32 mouse cellular contexts compared by ENCODE assay signal in the genomic region with DNA sequence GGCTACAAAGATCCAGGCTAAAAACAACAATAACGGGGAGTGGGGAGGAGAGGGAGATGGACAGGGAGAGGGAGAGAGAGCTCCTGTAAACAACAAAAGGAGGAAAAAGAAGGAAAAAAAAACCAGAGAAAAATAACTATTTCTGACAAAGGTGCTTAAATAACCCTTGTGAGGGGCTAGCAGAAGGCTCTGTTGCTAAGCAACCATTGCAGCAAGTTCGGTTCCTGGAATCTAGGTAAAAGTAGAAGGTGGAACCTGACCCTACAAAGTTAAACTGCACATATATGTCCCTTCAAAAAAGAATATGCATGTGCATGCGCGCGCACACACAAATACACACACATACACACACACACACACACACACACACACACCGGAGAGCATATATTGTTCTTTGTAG. TPM values are rescaled to one million over a fixed set of nuclear protein-coding genes. Genes with fewer than 3 reads are reported as not detected.
A peak's percentile ranks its signal among the peaks of the same experiment; 100 is the strongest.
DNase-seq lines count a peak whose midpoint lies in the region; ATAC-seq and TF ChIP-seq lines count a peak whose summit lies in the region.
"Had no signal": no experiment of that assay in that cellular context is flagged by ENCODE, and none has a peak within 500 bp of the region (broad histone marks: within the 10 kb centered on the region; RNA-seq: fewer than 3 reads in every experiment).

No protein-coding gene starts in this region.

- no peaks in the 10 kb centered on the region for H3K36me3 ChIP-seq in kidney, embryonic 15.5 days
- no peaks in the 10 kb centered on the region for H3K36me3 ChIP-seq in liver, embryonic 12.5 days
- H3K36me3 ChIP-seq in liver, postnatal 0 days (replicated peaks; ENCODE audit: insufficient read depth, low read length), result no peaks in the 10 kb centered on the region
- no peaks in the 10 kb centered on the region for H3K36me3 ChIP-seq in stomach, embryonic 15.5 days
- H3K36me3 ChIP-seq in stomach, postnatal 0 days (ENCODE audit: control insufficient read depth, insufficient read depth, low read length), result no peaks in the 10 kb centered on the region
- H3K36me3 ChIP-seq: heart, embryonic 13.5 days; limb, embryonic 12.5 days had no signal

- peaks cover 38% of the 10 kb centered on the region for H3K4me1 ChIP-seq in kidney, embryonic 15.5 days
- H3K4me1 ChIP-seq in liver, embryonic 12.5 days, result peaks cover 59% of the 10 kb centered on the region
- H3K4me1 ChIP-seq in liver, postnatal 0 days (ENCODE audit: insufficient read depth), result peaks cover 21% of the 10 kb centered on the region
- H3K4me1 ChIP-seq in stomach, embryonic 15.5 days, result peaks cover 20% of the 10 kb centered on the region
- no peaks in the 10 kb centered on the region; the same call in 1 of the 2 replicates for H3K4me1 ChIP-seq in stomach, postnatal 0 days (replicated peaks; ENCODE audit: control insufficient read depth, insufficient read depth)

- no peak overlapping the region for H3K4me2 ChIP-seq in kidney, embryonic 15.5 days
- peak overlapping the region; percentile 83; the same call in 1 of the 2 replicates for H3K4me2 ChIP-seq in liver, embryonic 12.5 days
- no peak overlapping the region for H3K4me2 ChIP-seq in liver, postnatal 0 days (ENCODE audit: low read depth, low read length)
- H3K4me2 ChIP-seq in stomach, embryonic 15.5 days, result peak overlapping the region; percentile 88; the same call in 1 of the 2 replicates
- H3K4me2 ChIP-seq in stomach, postnatal 0 days (replicated peaks; ENCODE audit: low read depth), result no peak overlapping the region

- no peak overlapping the region for H3K4me3 ChIP-seq in kidney, embryonic 15.5 days (replicated peaks)
- H3K4me3 ChIP-seq in liver, embryonic 12.5 days, result 0 out of 2 replicates have a peak overlapping the region, but pooled peaks have one; percentile 61
- H3K4me3 ChIP-seq in liver, postnatal 0 days (ENCODE audit: low read depth, low read length), result no peak overlapping the region
- no peak overlapping the region for H3K4me3 ChIP-seq in stomach, embryonic 15.5 days (replicated peaks)
- H3K4me3 ChIP-seq in stomach, postnatal 0 days (ENCODE audit: low read depth, low read length), result no peak overlapping the region
- H3K4me3 ChIP-seq in left cerebral cortex, adult 2 months, result no peak overlapping the region

- H3K9ac ChIP-seq in kidney, embryonic 15.5 days, result no peak overlapping the region
- 0 out of 2 replicates have a peak overlapping the region, but pooled peaks have one; percentile 6 for H3K9ac ChIP-seq in liver, embryonic 12.5 days
- H3K9ac ChIP-seq in liver, postnatal 0 days (replicated peaks), result no peak overlapping the region
- H3K9ac ChIP-seq in stomach, embryonic 15.5 days, result no peak overlapping the region
- H3K9ac ChIP-seq in stomach, postnatal 0 days (ENCODE audit: low read length), result no peak overlapping the region
- H3K9ac ChIP-seq: limb, embryonic 12.5 days had no signal

- TF ChIP-seq CTCF in liver, postnatal 0 days (IDR thresholded peaks at IDR 0.05; ENCODE audit: low read depth), result no peak
- no peak for TF ChIP-seq CTCF in stomach, postnatal 0 days (IDR thresholded peaks at IDR 0.05; ENCODE audit: low read depth)
- TF ChIP-seq CTCF in left cerebral cortex, adult 2 months (IDR thresholded peaks at IDR 0.05), result no peak

- intact Hi-C loops in left cerebral cortex, adult 2 months (cut with DNase I), result no loop called here

- ATAC-seq in kidney, embryonic 15.5 days (replicated peaks; ENCODE audit: low FRiP score), result no peak
- no peak for ATAC-seq in liver, embryonic 12.5 days
- no peak for ATAC-seq in liver, postnatal 0 days
- ATAC-seq in stomach, embryonic 15.5 days (ENCODE audit: insufficient read depth, low FRiP score, low read depth), result no peak
- no peak for ATAC-seq in stomach, postnatal 0 days (ENCODE audit: low FRiP score, low TSS enrichment)
- ATAC-seq: intestine, postnatal 0 days; lung, postnatal 0 days had no signal

- 75% methylated on average over 6 of the region's 6 CpGs for WGBS in kidney, embryonic 15.5 days
- WGBS in liver, embryonic 12.5 days (ENCODE audit: insufficient replicate concordance), result 86% methylated on average over 6 of the region's 6 CpGs
- 84% methylated on average over 6 of the region's 6 CpGs for WGBS in liver, postnatal 0 days (ENCODE audit: insufficient replicate concordance)
- 76% methylated on average over 6 of the region's 6 CpGs for WGBS in stomach, embryonic 15.5 days
- 78% methylated on average over 6 of the region's 6 CpGs for WGBS in stomach, postnatal 0 days

- no peak for TF ChIP-seq EP300 in liver, postnatal 0 days (IDR thresholded peaks at IDR 0.05; ENCODE audit: low read depth)
- no peak for TF ChIP-seq EP300 in stomach, postnatal 0 days (optimal IDR thresholded peaks at IDR 0.05)

- H3K27ac ChIP-seq in kidney, embryonic 15.5 days, result peak overlapping the region; percentile 75
- H3K27ac ChIP-seq in liver, embryonic 12.5 days, result peak overlapping the region; percentile 46; the same call in 1 of the 2 replicates
- no peak overlapping the region for H3K27ac ChIP-seq in liver, postnatal 0 days (ENCODE audit: low read depth)
- H3K27ac ChIP-seq in stomach, embryonic 15.5 days, result no peak overlapping the region
- H3K27ac ChIP-seq in stomach, postnatal 0 days (replicated peaks), result no peak overlapping the region
- H3K27ac ChIP-seq in left cerebral cortex, adult 2 months, result no peak overlapping the region
- H3K27ac ChIP-seq: heart, embryonic 13.5 days; hindbrain, embryonic 14.5 days; limb, embryonic 12.5 days had no signal

- H3K27me3 ChIP-seq in kidney, embryonic 15.5 days, result no peaks in the 10 kb centered on the region
- H3K27me3 ChIP-seq in liver, embryonic 12.5 days (replicated peaks), result peaks cover 25% of the 10 kb centered on the region
- no peaks in the 10 kb centered on the region for H3K27me3 ChIP-seq in liver, postnatal 0 days (ENCODE audit: insufficient read depth, low read length)
- no peaks in the 10 kb centered on the region for H3K27me3 ChIP-seq in stomach, embryonic 15.5 days (replicated peaks)
- no peaks in the 10 kb centered on the region for H3K27me3 ChIP-seq in stomach, postnatal 0 days (ENCODE audit: control insufficient read depth, insufficient read depth, low read length)

- H3K9me3 ChIP-seq in kidney, embryonic 15.5 days (replicated peaks), result no peaks in the 10 kb centered on the region
- H3K9me3 ChIP-seq in liver, embryonic 12.5 days (replicated peaks), result no peaks in the 10 kb centered on the region
- H3K9me3 ChIP-seq in liver, postnatal 0 days (ENCODE audit: low read length), result no peaks in the 10 kb centered on the region
- no peaks in the 10 kb centered on the region for H3K9me3 ChIP-seq in stomach, embryonic 15.5 days
- no peaks in the 10 kb centered on the region for H3K9me3 ChIP-seq in stomach, postnatal 0 days (ENCODE audit: control insufficient read depth, low read length)
- H3K9me3 ChIP-seq: G1E; heart, embryonic 13.5 days; limb, embryonic 12.5 days; megakaryocyte, embryonic 14.5 days had no signal

- DNase-seq in kidney, adult 18-20 months, result no peak
- DNase-seq in liver, postnatal 0 days, result no peak
- DNase-seq in stomach, postnatal 0 days (ENCODE audit: low spot score), result no peak
- DNase-seq in left cerebral cortex, adult 2 months (ENCODE audit: extremely low spot score in 1 of 2, low spot score in 2 of 2), result no peak
- DNase-seq: adrenal gland, postnatal 10 days; cerebellum, adult 11-12 months; cerebellum, adult 9-11 months; gastrocnemius, postnatal 10 days; heart, postnatal 10 days; kidney, postnatal 10 days; layer of hippocampus, adult 9-11 months; lung, adult 18-20 months; lung, postnatal 4 days; right cerebral cortex, postnatal 4 days; thymus, postnatal 4 days had no signal

RNA-seq across cellular contexts. Expression of a gene that starts 5.3 kb away (rescaled TPM):
- polyA plus RNA-seq in kidney, embryonic 15.5 days (2015; fragmentation: Nextera tagmentation; extraction: Ambion mirVana), result 4.0 and 5.5 TPM in 2 replicates
- 0.41 and 0.57 TPM in 2 replicates for polyA plus RNA-seq in liver, embryonic 12.5 days (2016; fragmentation: Nextera tagmentation; extraction: Ambion mirVana)
- 0.13 and 0.15 TPM in 2 replicates for polyA plus RNA-seq in liver, postnatal 0 days (2015; fragmentation: Nextera tagmentation; extraction: Ambion mirVana)
- 4.3 and 5.0 TPM in 2 replicates for polyA plus RNA-seq in stomach, embryonic 15.5 days (2015; fragmentation: Nextera tagmentation; extraction: Ambion mirVana)
- polyA plus RNA-seq in stomach, postnatal 0 days (2015; fragmentation: Nextera tagmentation; extraction: Ambion mirVana), result 3.6 and 4.0 TPM in 2 replicates
- 1 to 10 TPM; 6.8 to 6.9 TPM for total RNA-seq in left cerebral cortex, adult 2 months (2021)
- total RNA-seq: common myeloid progenitor, adult 5-6 weeks; hematopoietic stem cell, adult 5-6 weeks had no signal
- polyA plus RNA-seq: G1E had no signal

RNA-seq across cellular contexts. Expression of a gene that starts 5.4 kb away (rescaled TPM):
- 46.8 and 48.4 TPM in 2 replicates for polyA plus RNA-seq in kidney, embryonic 15.5 days (2015; fragmentation: Nextera tagmentation; extraction: Ambion mirVana)
- 15.1 and 17.0 TPM in 2 replicates for polyA plus RNA-seq in liver, embryonic 12.5 days (2016; fragmentation: Nextera tagmentation; extraction: Ambion mirVana)
- polyA plus RNA-seq in liver, postnatal 0 days (2015; fragmentation: Nextera tagmentation; extraction: Ambion mirVana), result 39.7 and 40.9 TPM in 2 replicates
- polyA plus RNA-seq in stomach, embryonic 15.5 days (2015; fragmentation: Nextera tagmentation; extraction: Ambion mirVana), result 31.1 and 37.1 TPM in 2 replicates
- 120 and 128 TPM in 2 replicates for polyA plus RNA-seq in stomach, postnatal 0 days (2015; fragmentation: Nextera tagmentation; extraction: Ambion mirVana)
- total RNA-seq in left cerebral cortex, adult 2 months (2021), result 10 to 100 TPM; 14.4 to 14.6 TPM

RNA-seq across cellular contexts. Expression of a gene that starts 17.8 kb away (rescaled TPM):
- polyA plus RNA-seq in kidney, embryonic 15.5 days (2015; fragmentation: Nextera tagmentation; extraction: Ambion mirVana), result 0.15 and 0.17 TPM in 2 replicates
- polyA plus RNA-seq in liver, embryonic 12.5 days (2016; fragmentation: Nextera tagmentation; extraction: Ambion mirVana), result 0.08 and 0.22 TPM in 2 replicates
- 0.12 and 0.25 TPM in 2 replicates for polyA plus RNA-seq in liver, postnatal 0 days (2015; fragmentation: Nextera tagmentation; extraction: Ambion mirVana)
- 0.43 and 0.54 TPM in 2 replicates for polyA plus RNA-seq in stomach, embryonic 15.5 days (2015; fragmentation: Nextera tagmentation; extraction: Ambion mirVana)
- polyA plus RNA-seq in stomach, postnatal 0 days (2015; fragmentation: Nextera tagmentation; extraction: Ambion mirVana), result 1.2 TPM in 2 replicates
- not detected for total RNA-seq in left cerebral cortex, adult 2 months (2021)
- polyA plus RNA-seq: forebrain, embryonic 11.5 days; heart, embryonic 13.5 days; hindbrain, embryonic 14.5 days; neural tube, embryonic 11.5 days had no signal

RNA-seq across cellular contexts. Expression of a gene that starts 43.6 kb away (rescaled TPM):
- polyA plus RNA-seq in kidney, embryonic 15.5 days (2015; fragmentation: Nextera tagmentation; extraction: Ambion mirVana), result 1.0 and 1.2 TPM in 2 replicates
- polyA plus RNA-seq in liver, embryonic 12.5 days (2016; fragmentation: Nextera tagmentation; extraction: Ambion mirVana), result not detected in 2 replicates
- not detected in 2 replicates for polyA plus RNA-seq in liver, postnatal 0 days (2015; fragmentation: Nextera tagmentation; extraction: Ambion mirVana)
- 22.6 and 42.2 TPM in 2 replicates for polyA plus RNA-seq in stomach, embryonic 15.5 days (2015; fragmentation: Nextera tagmentation; extraction: Ambion mirVana)
- polyA plus RNA-seq in stomach, postnatal 0 days (2015; fragmentation: Nextera tagmentation; extraction: Ambion mirVana), result 277 and 306 TPM in 2 replicates
- under 1 TPM; 0.20 to 0.63 TPM for total RNA-seq in left cerebral cortex, adult 2 months (2021)
- total RNA-seq: common myeloid progenitor, adult 5-6 weeks; G1E; gastrocnemius, postnatal 10 days; heart, adult 8-10 months; heart, postnatal 10 days; hematopoietic stem cell, adult 5-6 weeks had no signal
- polyA plus RNA-seq: erythroblast, embryonic 14.5 days; G1E; lung, postnatal 0 days; spleen, adult 2 months had no signal

RNA-seq across cellular contexts. Expression of a gene that starts 46.7 kb away (rescaled TPM):
- polyA plus RNA-seq in kidney, embryonic 15.5 days (2015; fragmentation: Nextera tagmentation; extraction: Ambion mirVana), result 117 and 137 TPM in 2 replicates
- 61.5 and 63.0 TPM in 2 replicates for polyA plus RNA-seq in liver, embryonic 12.5 days (2016; fragmentation: Nextera tagmentation; extraction: Ambion mirVana)
- polyA plus RNA-seq in liver, postnatal 0 days (2015; fragmentation: Nextera tagmentation; extraction: Ambion mirVana), result 17.9 and 18.0 TPM in 2 replicates
- 96.1 and 100.0 TPM in 2 replicates for polyA plus RNA-seq in stomach, embryonic 15.5 days (2015; fragmentation: Nextera tagmentation; extraction: Ambion mirVana)
- polyA plus RNA-seq in stomach, postnatal 0 days (2015; fragmentation: Nextera tagmentation; extraction: Ambion mirVana), result 27.4 and 31.4 TPM in 2 replicates
- total RNA-seq in left cerebral cortex, adult 2 months (2021), result 10 to 100 TPM; 32.8 to 39.5 TPM

Comparison
In these comparisons a context has a peak if more than half of its experiments do, and no peak if none do; other contexts are left out.
1. H3K27ac ChIP-seq: peak in kidney, embryonic 15.5 days (single experiment) and liver, embryonic 12.5 days (single experiment); none in liver, postnatal 0 days (single experiment), stomach, embryonic 15.5 days (single experiment), stomach, postnatal 0 days (single experiment) and left cerebral cortex, adult 2 months (single experiment).
2. H3K4me2 ChIP-seq: peak in liver, embryonic 12.5 days (single experiment) and stomach, embryonic 15.5 days (single experiment); none in kidney, embryonic 15.5 days (single experiment), liver, postnatal 0 days (single experiment) and stomach, postnatal 0 days (single experiment).